Mouse (Mus musculus) cortical plate, adult 2 months (tissue): Measurements from ENCODE around the gene Pip5k1b. TPM values are rescaled to one million over a fixed set of nuclear protein-coding genes. Genes with fewer than 3 reads are reported as not detected.

Source experiments
- H3K27ac ChIP-seq: fragments of 200-500 bp; 2 replicates; pipeline ENCODE4 v1.5.1; 2012; ENCODE audit warnings: low read length, control low read depth, inconsistent platforms; ENCODE audit not compliant: insufficient read depth
- H3K4me1 ChIP-seq: fragments of 200-500 bp; 2 replicates; pipeline ENCODE4 v1.6.1; 2011; ENCODE audit warnings: low read length; ENCODE audit not compliant: control insufficient read depth, insufficient read depth
- H3K4me3 ChIP-seq: fragments of 200-500 bp; 2 replicates; pipeline ENCODE4 v1.5.1; 2011; ENCODE audit warnings: mild to moderate bottlenecking, low read length, control low read depth; ENCODE audit not compliant: insufficient read depth
- CTCF ChIP-seq: fragments of 200-500 bp; IDR thresholded peaks from 2 replicates; pipeline ENCODE4 v1.5.1; 2011; ENCODE audit warnings: mild to moderate bottlenecking, control low read depth, low read length; ENCODE audit not compliant: insufficient read depth; ENCODE audit errors: extremely low read depth
- POLR2A ChIP-seq: fragments of 200-500 bp; IDR thresholded peaks from 2 replicates; pipeline ENCODE4 v1.6.1; 2011; ENCODE audit warnings: mild to moderate bottlenecking, low read length, control low read depth; ENCODE audit not compliant: insufficient read depth; ENCODE audit errors: extremely low read depth
- polyA plus RNA-seq: library from polyadenylated mRNA; depleted of rRNA; stranded (reverse); fragments of >200 nt; gene quantifications from 2 replicates; pipeline ENCODE4 v1.2.3, GENCODE M21; 2012

Pip5k1b gene
- polyA plus RNA-seq, 1 experiment = 11.9 TPM

- Histone ChIP-seq H3K4me1 (no peaks in the 10 kb centered on the region), H3K27ac (no peak overlapping the region), H3K4me3 (no peak overlapping the region)
- TF ChIP-seq CTCF (no peak), POLR2A (no peak)
Observed at GRCm38 (mm10) chr19:24278859-24279258, 276.8 kb downstream of the Pip5k1b start.

GRCm38 (mm10) chr19:24274281-24274680 lies 281.4 kb downstream of the Pip5k1b start:
- Histone ChIP-seq H3K4me3 (no peak overlapping the region), H3K27ac (no peak overlapping the region)
- TF ChIP-seq CTCF = no peak

GRCm38 (mm10) chr19:24271746-24272426 lies 283.8 kb downstream of the Pip5k1b start:
- H3K4me3 ChIP-seq = no peak overlapping the region
- H3K27ac ChIP-seq = no peak overlapping the region
- TF ChIP-seq POLR2A (no peak), CTCF (peak; percentile 96)
- H3K4me1 ChIP-seq = no peaks in the 10 kb centered on the region

More at GRCm38 (mm10) chr19:24274281-24274680, 281.4 kb downstream of the Pip5k1b start:
- no peaks in the 10 kb centered on the region for H3K4me1 ChIP-seq

- Histone ChIP-seq H3K4me3 (no peak overlapping the region), H3K4me1 (no peaks in the 10 kb centered on the region), H3K27ac (no peak overlapping the region)
- no peak for TF ChIP-seq POLR2A
- no peak for TF ChIP-seq CTCF
Observed at GRCm38 (mm10) chr19:24271326-24271725, 284.3 kb downstream of the Pip5k1b start.

- TF ChIP-seq CTCF = no peak
- no peak for TF ChIP-seq POLR2A
- peak overlapping the region; percentile 39; the same call in 1 of the 2 replicates for H3K27ac ChIP-seq
- H3K4me1 ChIP-seq = no peaks in the 10 kb centered on the region
- H3K4me3 ChIP-seq = no peak overlapping the region
Observed at GRCm38 (mm10) chr19:24268531-24268930, 287.1 kb downstream of the Pip5k1b start.

- Histone ChIP-seq H3K27ac (no peak overlapping the region), H3K4me1 (no peaks in the 10 kb centered on the region), H3K4me3 (no peak overlapping the region)
- TF ChIP-seq CTCF (no peak), POLR2A (no peak)
Observed at GRCm38 (mm10) chr19:24266046-24266830, 289.4 kb downstream of the Pip5k1b start.

GRCm38 (mm10) chr19:24264991-24265390 lies 290.7 kb downstream of the Pip5k1b start:
- Histone ChIP-seq H3K4me3 (no peak overlapping the region), H3K4me1 (no peaks in the 10 kb centered on the region), H3K27ac (no peak overlapping the region)
- TF ChIP-seq CTCF (peak; percentile 84), POLR2A (no peak)

GRCm38 (mm10) chr19:24262736-24263135 lies 292.9 kb downstream of the Pip5k1b start:
- Histone ChIP-seq H3K4me1 (no peaks in the 10 kb centered on the region), H3K27ac (no peak overlapping the region), H3K4me3 (no peak overlapping the region)
- no peak for TF ChIP-seq POLR2A
- TF ChIP-seq CTCF = no peak

GRCm38 (mm10) chr19:24259390-24260351 lies 296.0 kb downstream of the Pip5k1b start:
- H3K4me1 ChIP-seq = no peaks in the 10 kb centered on the region
- no peak overlapping the region for H3K4me3 ChIP-seq
- TF ChIP-seq POLR2A (no peak), CTCF (no peak)
- H3K27ac ChIP-seq = peak overlapping the region; percentile 75
